Mouse (Mus musculus): ENCODE data around the gene Zfp568.

DNA sequence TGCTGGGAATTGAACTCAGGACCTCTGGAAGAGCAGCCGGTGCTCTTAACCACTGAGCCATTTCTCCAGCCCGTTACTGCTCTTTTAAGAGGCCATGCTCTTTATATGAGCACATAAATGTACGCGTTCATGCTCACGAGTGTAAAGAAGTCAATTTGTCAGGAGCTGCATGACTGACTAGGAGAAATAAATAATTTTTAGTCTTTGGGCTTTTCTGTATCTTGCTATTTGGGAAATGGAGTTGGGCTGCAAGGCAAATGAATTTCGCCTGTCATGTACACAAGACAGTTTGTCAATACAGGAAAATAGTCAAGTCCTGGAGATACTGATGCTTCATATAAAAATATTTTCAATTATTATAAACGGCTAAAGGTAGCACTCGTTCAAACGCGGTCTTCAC, 30.7 kb upstream of the Zfp568 start:
- TF ChIP-seq CTCF (IDR thresholded peaks at IDR 0.05; ENCODE audit: insufficient read depth, low read depth, low read length) (no peak), POLR2A (IDR thresholded peaks at IDR 0.05; ENCODE audit: insufficient read depth, low read depth, low read length) (no peak)

Data from olfactory bulb, adult 2 months (tissue).